28 mouse cellular contexts compared by ENCODE assay signal in the genomic region with DNA sequence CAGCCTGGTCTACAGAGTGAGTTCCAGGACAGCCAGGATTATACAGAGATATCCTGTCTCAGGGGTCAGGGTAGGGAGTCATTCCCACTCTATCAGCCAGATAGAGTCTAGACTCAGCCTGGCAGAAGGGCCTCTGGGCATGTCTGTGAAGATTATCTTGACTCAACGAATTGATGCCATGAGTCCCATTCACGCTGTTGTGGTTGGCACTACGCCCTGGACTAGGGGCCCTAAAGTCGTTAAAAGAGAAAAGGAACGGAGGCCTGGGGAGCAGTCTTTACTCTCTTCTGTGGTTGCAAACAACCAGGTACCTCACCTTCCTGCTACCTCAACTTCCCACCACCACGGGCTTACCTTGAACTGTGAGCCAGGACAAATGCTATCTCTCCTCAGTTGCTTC. TPM values are rescaled to one million over a fixed set of nuclear protein-coding genes. Genes with fewer than 3 reads are reported as not detected.
DNase-seq lines count a peak whose midpoint lies in the region; ATAC-seq lines count a peak whose summit lies in the region.
"Had no signal": no experiment of that assay in that cellular context is flagged by ENCODE, and none has a peak within 500 bp of the region (broad histone marks: within the 10 kb centered on the region; RNA-seq: fewer than 3 reads in every experiment).

No protein-coding gene starts in this region.

- 0 out of 2 replicates have a peak, but pooled peaks cover 14% of the 10 kb centered on the region for H3K4me1 ChIP-seq in forebrain, embryonic 13.5 days
- H3K4me1 ChIP-seq in forebrain, embryonic 15.5 days = peaks cover 11% of the 10 kb centered on the region

- H3K9ac ChIP-seq in forebrain, embryonic 13.5 days = no peak overlapping the region
- no peak overlapping the region for H3K9ac ChIP-seq in forebrain, embryonic 15.5 days (replicated peaks)

- no peak overlapping the region for H3K4me2 ChIP-seq in forebrain, embryonic 13.5 days
- H3K4me2 ChIP-seq in forebrain, embryonic 15.5 days (replicated peaks) = no peak overlapping the region

- DNase-seq in cerebellum, postnatal 10 days = peak; percentile 79 to 83
- no peak for DNase-seq in cerebellum, postnatal 36 days
- DNase-seq in cerebellum, postnatal 14 days = peak; percentile 61 to 74
- no peak for DNase-seq in cerebellum, adult 9-10 months
- peak; percentile 62 for DNase-seq in left cerebral cortex, postnatal 4 days
- DNase-seq in left cerebral cortex, postnatal 10 days (ENCODE audit: extremely low spot score in 1 of 2, low spot score in 2 of 2) = no peak
- DNase-seq: adrenal gland, adult 2 months; adrenal gland, adult 8-10 months; adrenal gland, postnatal 10 days; adrenal gland, postnatal 14 days; adrenal gland, postnatal 25 days; adrenal gland, postnatal 36 days; B cell, adult 2 months; cerebellum, adult 11 months; cerebellum, adult 11-12 months had no signal

- no peak overlapping the region for H3K4me3 ChIP-seq in forebrain, embryonic 13.5 days
- H3K4me3 ChIP-seq in forebrain, embryonic 15.5 days = no peak overlapping the region

- no peaks in the 10 kb centered on the region for H3K36me3 ChIP-seq in forebrain, embryonic 13.5 days (ENCODE audit: poor library complexity, severe bottlenecking)
- H3K36me3 ChIP-seq in forebrain, embryonic 15.5 days = no peaks in the 10 kb centered on the region

- no peak for ATAC-seq in forebrain, embryonic 13.5 days
- ATAC-seq in forebrain, embryonic 15.5 days (replicated peaks) = no peak
- ATAC-seq: activated CD4-positive, CD25-positive, alpha-beta regulatory T cell, adult 4 months; CD4-positive, CD25-positive, alpha-beta regulatory T cell, adult 4 months; Patski had no signal

- H3K27ac ChIP-seq in forebrain, embryonic 13.5 days = 0 out of 2 replicates have a peak overlapping the region, but pooled peaks have one; percentile 25
- no peak overlapping the region for H3K27ac ChIP-seq in forebrain, embryonic 15.5 days (replicated peaks)

- intact Hi-C loops in left cerebral cortex, postnatal 4 days (cut with DNase I) = no loop called here
- intact Hi-C loops in left cerebral cortex, postnatal 10 days (cut with DNase I) = no loop called here

- WGBS in forebrain, embryonic 13.5 days = 60% methylated on average over 6 of the region's 6 CpGs
- whole genome bisulfite sequencing in forebrain, embryonic 15.5 days = 66% methylated on average over 6 of the region's 6 CpGs

- H3K9me3 ChIP-seq in forebrain, embryonic 13.5 days (replicated peaks) = peaks cover 19% of the 10 kb centered on the region
- H3K9me3 ChIP-seq in forebrain, embryonic 15.5 days = no peaks in the 10 kb centered on the region

- no peaks in the 10 kb centered on the region for H3K27me3 ChIP-seq in forebrain, embryonic 13.5 days
- no peaks in the 10 kb centered on the region for H3K27me3 ChIP-seq in forebrain, embryonic 15.5 days
- H3K27me3 ChIP-seq: Patski had no signal

RNA-seq across cellular contexts. Expression of gene Pla2g5, which starts 23.5 kb away (rescaled TPM):
- 0.26 and 0.42 TPM in 2 replicates for polyA plus RNA-seq in forebrain, embryonic 13.5 days (2015; fragmentation: Nextera tagmentation; extraction: Ambion mirVana)
- polyA plus RNA-seq in forebrain, embryonic 15.5 days (2015; fragmentation: Nextera tagmentation; extraction: Ambion mirVana) = 0.45 and 0.76 TPM in 2 replicates
- 1 to 10 TPM; 2.4 TPM for total RNA-seq in left cerebral cortex, postnatal 4 days (2021)
- 1 to 10 TPM; 1.2 to 1.3 TPM for total RNA-seq in left cerebral cortex, postnatal 10 days (2021)
- total RNA-seq: MEL had no signal
- polyA plus RNA-seq: activated CD4-positive, CD25-positive, alpha-beta regulatory T cell, adult 4 months; CD4-positive, CD25-positive, alpha-beta regulatory T cell, adult 4 months had no signal

RNA-seq across cellular contexts. Expression of gene Gm13030, which starts 34.0 kb away (rescaled TPM):
- polyA plus RNA-seq in forebrain, embryonic 13.5 days (2015; fragmentation: Nextera tagmentation; extraction: Ambion mirVana) = not detected in 2 replicates
- not detected in 2 replicates for polyA plus RNA-seq in forebrain, embryonic 15.5 days (2015; fragmentation: Nextera tagmentation; extraction: Ambion mirVana)
- not detected for total RNA-seq in left cerebral cortex, postnatal 4 days (2021)
- not detected for total RNA-seq in left cerebral cortex, postnatal 10 days (2021)
- total RNA-seq: adrenal gland, adult 18-20 months; adrenal gland, adult 2 months; adrenal gland, adult 8-10 months; adrenal gland, postnatal 10 days; adrenal gland, postnatal 14 days; adrenal gland, postnatal 25 days; adrenal gland, postnatal 36 days; adrenal gland, postnatal 4 days; CH12.LX; ES-E14; G1E; MEL had no signal
- polyA plus RNA-seq: activated CD4-positive, CD25-positive, alpha-beta regulatory T cell, adult 4 months; adrenal gland, adult 2 months; brain, embryonic 14.5 days; C2C12; CD4-positive, CD25-positive, alpha-beta regulatory T cell, adult 4 months; G1E; Patski had no signal

RNA-seq across cellular contexts. Expression of gene Pla2g2e, which starts 37.9 kb away (rescaled TPM):
- not detected in 2 replicates for polyA plus RNA-seq in forebrain, embryonic 13.5 days (2015; fragmentation: Nextera tagmentation; extraction: Ambion mirVana)
- polyA plus RNA-seq in forebrain, embryonic 15.5 days (2015; fragmentation: Nextera tagmentation; extraction: Ambion mirVana) = not detected in 2 replicates
- total RNA-seq in left cerebral cortex, postnatal 4 days (2021) = not detected
- total RNA-seq in left cerebral cortex, postnatal 10 days (2021) = not detected
- total RNA-seq: MEL had no signal
- polyA plus RNA-seq: activated CD4-positive, CD25-positive, alpha-beta regulatory T cell, adult 4 months; brain, embryonic 14.5 days; CD4-positive, CD25-positive, alpha-beta regulatory T cell, adult 4 months; Patski had no signal

Comparison
In these comparisons a context has a peak if more than half of its experiments do, and no peak if none do; other contexts are left out.
1. DNase-seq: peak in cerebellum, postnatal 10 days (2 of 2), cerebellum, postnatal 14 days (2 of 2) and left cerebral cortex, postnatal 4 days (single experiment); none in cerebellum, postnatal 36 days (0 of 2), cerebellum, adult 9-10 months (single experiment) and left cerebral cortex, postnatal 10 days (0 of 2).